Mouse (Mus musculus) ES-Bruce4 (cell line): ENCODE results near the gene Cops4.

Experiments used
- CTCF ChIP-seq: IDR thresholded peaks from one replicate; pipeline ENCODE4 v1.8.1; 2011; ENCODE audit warnings: low read depth, low read length
- EP300 ChIP-seq: IDR thresholded peaks from 2 replicates; pipeline ENCODE4 v1.6.1; 2011; ENCODE audit warnings: low read depth, low read length; ENCODE audit not compliant: insufficient read depth
- POLR2A ChIP-seq: IDR thresholded peaks from one replicate; pipeline ENCODE4 v1.8.1; 2011; ENCODE audit warnings: low read length; ENCODE audit not compliant: insufficient read depth

DNA sequence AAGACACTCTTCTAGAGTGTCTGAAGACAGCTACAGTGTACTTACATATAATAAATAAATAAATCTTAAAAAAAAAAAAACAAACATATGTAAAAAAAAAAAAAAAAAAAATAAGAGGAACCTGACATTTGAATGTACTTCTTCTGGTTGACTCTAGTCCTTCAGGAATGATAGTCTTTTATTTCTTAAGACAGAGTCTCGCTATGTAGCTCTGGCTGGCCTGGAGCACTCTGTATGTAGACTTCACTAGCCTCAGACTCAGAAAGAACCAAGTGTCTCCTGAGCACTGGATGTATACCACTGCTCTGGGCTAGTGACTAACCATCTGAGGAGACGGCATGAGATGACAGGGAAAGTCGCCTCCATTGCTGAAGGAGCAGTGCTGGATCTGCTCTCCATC, 67.5 kb downstream of the Cops4 start:
- no peak for TF ChIP-seq EP300
- TF ChIP-seq CTCF: no peak
- no peak for TF ChIP-seq POLR2A
